Mouse (Mus musculus) kidney, adult 2 months (tissue): ENCODE data around the gene Slc36a2. TPM values are rescaled to one million over a fixed set of nuclear protein-coding genes. Genes with fewer than 3 reads are reported as not detected.
A peak's percentile ranks its signal among the peaks of the same experiment; 100 is the strongest.

ENCODE experiments used
- DNase-seq: peaks from one replicate; pipeline ENCODE4 v3.0.0; 2021
- H3K27ac ChIP-seq: fragments of 200-500 bp; 2 replicates; pipeline ENCODE4 v1.5.1; 2012; ENCODE audit warnings: low read depth, low read length, control low read depth, inconsistent platforms; ENCODE audit not compliant: insufficient read depth
- H3K27me3 ChIP-seq: fragments of 200-500 bp; replicated peaks from 2 replicates; pipeline ENCODE4 v1.6.1; 2012; ENCODE audit warnings: mild to moderate bottlenecking, moderate library complexity, low read length, inconsistent platforms; ENCODE audit not compliant: control insufficient read depth, insufficient read depth
- H3K36me3 ChIP-seq: fragments of 200-500 bp; 2 replicates; pipeline ENCODE4 v1.6.1; 2012; ENCODE audit warnings: mild to moderate bottlenecking, moderate library complexity, low read length, inconsistent platforms; ENCODE audit not compliant: control insufficient read depth, insufficient read depth
- H3K4me1 ChIP-seq: fragments of 200-500 bp; 2 replicates; pipeline ENCODE4 v1.6.1; 2011; ENCODE audit warnings: low read length; ENCODE audit not compliant: control insufficient read depth, insufficient read depth
- H3K4me3 ChIP-seq: fragments of 200-500 bp; 2 replicates; pipeline ENCODE4 v1.5.1; 2011; ENCODE audit warnings: mild to moderate bottlenecking, low read depth, low read length, control low read depth; ENCODE audit not compliant: insufficient read depth
- CTCF ChIP-seq: fragments of 200-500 bp; conservative IDR thresholded peaks from 2 replicates; pipeline ENCODE4 v1.5.1; 2011; ENCODE audit warnings: low read depth, mild to moderate bottlenecking, control low read depth, low read length, moderate library complexity, mixed read lengths; ENCODE audit not compliant: insufficient read depth, insufficient read length
- POLR2A ChIP-seq: fragments of 200-500 bp; IDR thresholded peaks from one replicate; pipeline ENCODE4 v1.6.1; 2011; ENCODE audit warnings: low read depth, low read length, control low read depth
- WGBS: fragments of 180-500 bp; shearing (Covaris S2); methylation state at CpG from one replicate; pipeline ENCODE4 v1.1.7; 2018; 5-methylcytosine and 5-hydroxymethylcytosine counted together
- polyA plus RNA-seq: library from polyadenylated mRNA; depleted of rRNA; stranded (reverse); fragments of >200 nt; gene quantifications from 2 replicates; pipeline ENCODE4 v1.2.3, GENCODE M21; 2012

Slc36a2 gene
- polyA plus RNA-seq, 1 experiment = 35.4 TPM

GRCm38 (mm10) chr11:55216061-55216460, 31.2 kb upstream of the Slc36a2 start:
- H3K4me1 ChIP-seq = peaks cover 27% of the 10 kb centered on the region; the same call in 1 of the 2 replicates
- TF ChIP-seq CTCF (no peak), POLR2A (no peak)
- no peak overlapping the region for H3K4me3 ChIP-seq
- H3K27me3 ChIP-seq = no peaks in the 10 kb centered on the region
- 39% methylated on average over 4 of the region's 4 CpGs for WGBS
- 0 out of 2 replicates have a peak overlapping the region, but pooled peaks have one; percentile 80 for H3K27ac ChIP-seq
- no peaks in the 10 kb centered on the region for H3K36me3 ChIP-seq
- DNase-seq = peak; percentile 94

DNA sequence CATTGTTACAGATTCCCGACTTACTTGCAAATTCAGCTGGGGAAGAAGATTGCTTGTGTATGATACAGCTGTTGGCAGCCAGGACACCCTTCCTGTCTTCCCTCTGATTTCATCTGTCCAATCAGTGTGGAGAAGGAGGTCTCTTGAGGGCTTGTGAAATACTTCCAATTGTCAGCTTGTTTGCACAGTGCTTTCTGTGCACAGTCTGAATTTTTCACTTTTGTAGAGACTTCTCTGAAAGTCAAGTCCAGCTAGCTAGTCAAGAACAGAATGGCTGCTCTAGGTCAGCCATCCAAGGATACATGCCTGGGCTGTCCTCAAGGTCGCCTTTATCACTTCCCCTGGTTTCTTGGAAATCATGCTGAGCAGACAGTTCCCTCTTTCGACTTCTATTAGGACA, 30.1 kb upstream of the Slc36a2 start:
- peaks cover 35% of the 10 kb centered on the region for H3K4me1 ChIP-seq
- TF ChIP-seq CTCF = no peak
- TF ChIP-seq POLR2A = no peak
- no peaks in the 10 kb centered on the region for H3K27me3 ChIP-seq
- WGBS = 47% methylated on average over 3 of the region's 3 CpGs
- no peak overlapping the region for H3K4me3 ChIP-seq
- DNase-seq = peak; percentile 36
- peak overlapping the region; percentile 80; the same call in 1 of the 2 replicates for H3K27ac ChIP-seq
- no peaks in the 10 kb centered on the region for H3K36me3 ChIP-seq

DNA sequence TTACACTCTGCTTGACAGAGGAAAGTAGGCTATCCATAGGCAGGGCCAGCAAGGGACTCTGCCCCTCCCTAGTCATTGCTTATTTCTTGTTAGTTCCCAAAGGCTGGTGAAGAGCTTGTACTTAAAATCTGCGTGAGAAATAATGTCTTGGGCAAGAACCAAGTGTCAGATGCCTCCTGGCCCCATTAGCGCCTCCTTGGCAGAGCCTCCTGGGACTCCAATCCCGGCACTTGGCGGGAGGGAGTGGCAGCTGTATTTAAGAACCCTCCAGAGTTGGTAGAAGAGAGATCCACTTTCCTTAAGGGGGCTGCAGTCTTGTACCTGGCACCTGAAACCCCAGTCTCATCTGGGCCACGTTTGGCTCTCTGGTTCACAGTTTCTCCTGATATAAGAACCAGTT, 29.3 kb upstream of the Slc36a2 start:
- H3K27me3 ChIP-seq = no peaks in the 10 kb centered on the region
- peak; percentile 69 for DNase-seq

DNA sequence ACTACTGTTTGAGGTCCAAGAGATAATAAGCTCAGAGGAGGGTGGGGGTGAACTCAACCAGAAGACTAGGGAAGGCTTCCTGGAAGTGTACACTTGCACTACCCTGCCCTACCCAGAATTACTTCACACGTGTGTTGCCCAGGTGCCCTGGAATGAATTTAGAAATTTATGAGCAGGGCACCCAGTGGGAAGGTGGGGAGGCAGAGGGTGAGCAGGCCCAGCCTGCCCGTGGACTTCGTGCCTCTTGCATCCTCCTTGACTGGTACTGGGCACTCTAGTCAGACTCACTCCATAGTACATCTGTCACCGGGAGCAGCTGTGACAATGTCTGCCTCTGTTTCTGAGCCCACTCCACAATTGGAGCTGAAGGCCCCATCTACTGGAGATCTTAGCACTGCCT, 28.6 kb upstream of the Slc36a2 start:
- Histone ChIP-seq H3K27ac (peak overlapping the region; percentile 1; the same call in 1 of the 2 replicates), H3K4me1 (peaks cover 46% of the 10 kb centered on the region), H3K36me3 (no peaks in the 10 kb centered on the region), H3K4me3 (no peak overlapping the region), H3K27me3 (no peaks in the 10 kb centered on the region)
- peak; percentile 65 for DNase-seq
- WGBS = 65% methylated on average over 4 of the region's 4 CpGs
- TF ChIP-seq POLR2A (no peak), CTCF (no peak)

More for the DNA sequence above, 29.3 kb upstream of the Slc36a2 start:
- WGBS = 57% methylated on average over 5 of the region's 5 CpGs
- no peak overlapping the region for H3K4me3 ChIP-seq
- H3K36me3 ChIP-seq = no peaks in the 10 kb centered on the region
- peaks cover 42% of the 10 kb centered on the region for H3K4me1 ChIP-seq
- no peak overlapping the region; the same call in 1 of the 2 replicates for H3K27ac ChIP-seq
- TF ChIP-seq POLR2A (no peak), CTCF (no peak)

DNA sequence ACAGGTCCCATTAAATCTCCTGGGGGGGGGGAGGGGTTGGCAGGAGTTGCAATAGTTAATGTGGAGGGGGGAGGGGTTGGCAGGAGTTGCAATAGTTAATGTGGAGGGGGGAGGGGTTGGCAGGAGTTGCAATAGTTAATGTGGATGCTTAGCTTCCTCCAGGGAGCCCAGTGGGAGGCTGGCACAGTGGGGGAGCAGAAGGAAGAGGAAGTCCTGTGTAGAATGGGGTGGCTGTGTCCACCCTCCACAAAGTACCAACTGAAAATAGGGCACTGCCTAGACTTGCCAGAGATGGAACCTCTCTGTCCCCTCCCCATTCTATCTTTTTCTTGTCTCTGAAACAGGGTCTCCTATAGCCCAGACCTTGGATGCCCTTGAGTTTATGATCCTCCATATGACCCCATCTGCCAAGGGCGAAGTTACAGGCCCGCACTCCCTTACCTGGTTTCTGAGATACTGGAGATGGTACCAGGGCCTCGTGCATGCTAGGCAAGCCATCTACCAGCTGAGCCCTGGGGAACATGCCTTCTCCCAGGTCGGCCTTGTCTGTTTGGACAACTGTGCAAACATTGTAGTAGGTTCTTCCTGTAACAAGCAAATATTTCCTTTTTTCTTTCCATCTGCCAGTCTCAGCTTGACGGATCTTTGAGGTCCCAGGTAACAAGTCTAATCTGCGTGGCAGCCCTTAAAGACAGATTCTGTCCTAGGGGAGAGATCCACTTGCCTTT, 24.9 kb upstream of the Slc36a2 start:
- Histone ChIP-seq H3K4me3 (no peak overlapping the region), H3K4me1 (peaks cover 53% of the 10 kb centered on the region), H3K27ac (peak overlapping the region; percentile 19; the same call in 1 of the 2 replicates), H3K27me3 (no peaks in the 10 kb centered on the region), H3K36me3 (no peaks in the 10 kb centered on the region)
- peak; percentile 43 for DNase-seq
- TF ChIP-seq CTCF (no peak), POLR2A (no peak)
- WGBS = 65% methylated on average over 6 of the region's 6 CpGs

GRCm38 (mm10) chr11:55209032-55209431, 24.2 kb upstream of the Slc36a2 start:
- WGBS = 52% methylated on average over 2 of the region's 2 CpGs
- TF ChIP-seq POLR2A (no peak), CTCF (no peak)
- Histone ChIP-seq H3K4me3 (no peak overlapping the region), H3K4me1 (peaks cover 45% of the 10 kb centered on the region), H3K36me3 (no peaks in the 10 kb centered on the region), H3K27ac (peak overlapping the region; percentile 80), H3K27me3 (no peaks in the 10 kb centered on the region)
- no peak for DNase-seq

- peak overlapping the region; percentile 80 for H3K27ac ChIP-seq
- TF ChIP-seq CTCF (no peak), POLR2A (no peak)
- 25% methylated on average over 6 of the region's 6 CpGs for WGBS
- H3K4me1 ChIP-seq = peaks cover 40% of the 10 kb centered on the region
- no peak overlapping the region for H3K4me3 ChIP-seq
- no peaks in the 10 kb centered on the region for H3K36me3 ChIP-seq
- peak; percentile 83 for DNase-seq
- H3K27me3 ChIP-seq = no peaks in the 10 kb centered on the region
Measured at GRCm38 (mm10) chr11:55208001-55208690, 23.3 kb upstream of the Slc36a2 start.
